Mouse (Mus musculus) olfactory bulb, adult 2 months (tissue): ENCODE measurements around the gene Uggt1.

Experiments used
- CTCF ChIP-seq: fragments of 200-500 bp; IDR thresholded peaks from 2 replicates; pipeline ENCODE4 v1.5.1; 2012; ENCODE audit warnings: low read depth, mild to moderate bottlenecking, low read length, moderate library complexity; ENCODE audit not compliant: insufficient read depth
- POLR2A ChIP-seq: fragments of 200-500 bp; IDR thresholded peaks from 2 replicates; pipeline ENCODE4 v1.6.1; 2012; ENCODE audit warnings: mild to moderate bottlenecking, low read depth, low read length, moderate library complexity; ENCODE audit not compliant: insufficient read depth

GRCm38 (mm10) chr1:36263833-36264488 is 19.4 kb upstream of the Uggt1 start:
- TF ChIP-seq CTCF (no peak), POLR2A (no peak)
